Mouse (Mus musculus) left cerebral cortex, adult 2 months (tissue): ENCODE measurements at regions not wholly inside any gene's neighbourhood (a gene's known extent, or its start where the extent isn't known, plus 50 kb on each side); places are given as distances from the start of the nearest gene placed in this dataset.
A peak's percentile ranks its signal among the peaks of the same experiment; 100 is the strongest.

Experiments
- DNase-seq, 2 experiments: peaks; one replicate each; pipeline ENCODE4 v3.0.0; 2021 to 2022; ENCODE audit warnings: low spot score in 2 of 2, mixed read lengths in 1 of 2; ENCODE audit errors: extremely low spot score in 1 of 2
- H3K27ac ChIP-seq: fragments of 200-600 bp; 2 replicates; pipeline ENCODE4 v1.8.1; 2022
- H3K4me3 ChIP-seq: fragments of 200-600 bp; 2 replicates; pipeline ENCODE4 v1.8.1; 2022
- CTCF ChIP-seq: fragments of 200-600 bp; IDR thresholded peaks from 2 replicates; pipeline ENCODE4 v1.8.1; 2022; ENCODE audit warnings: antibody characterized with exemption, mild to moderate bottlenecking, moderate library complexity
- intact Hi-C: fragments of 180-260 bp; cut with DNase I; formaldehyde crosslinking; loops from one replicate; pipeline ENCODE4 v1.15.1; 2025

GRCm38 (mm10) chr1:57512516-57512915 lies 105.6 kb upstream of the Tyw5 start:
- Histone ChIP-seq H3K4me3 (no peak overlapping the region), H3K27ac (no peak overlapping the region)
- DNase-seq = no peak
- intact Hi-C loops = no loop called here
- TF ChIP-seq CTCF = no peak

GRCm38 (mm10) chr1:57525965-57526364 lies 119.1 kb upstream of the Tyw5 start:
- intact Hi-C loops = no loop called here
- no peak for TF ChIP-seq CTCF
- no peak for DNase-seq
- H3K4me3 ChIP-seq = no peak overlapping the region
- H3K27ac ChIP-seq = no peak overlapping the region

- no peak for DNase-seq
- H3K4me3 ChIP-seq = no peak overlapping the region
- intact Hi-C loops = no loop called here
- no peak overlapping the region for H3K27ac ChIP-seq
- TF ChIP-seq CTCF = no peak
Measured at GRCm38 (mm10) chr1:57528703-57529102, 121.8 kb upstream of the Tyw5 start.

- intact Hi-C loops = no loop called here
- TF ChIP-seq CTCF = no peak
Measured at GRCm38 (mm10) chr1:57529320-57529719, 122.4 kb upstream of the Tyw5 start.

GRCm38 (mm10) chr1:57537369-57537768 lies 130.5 kb upstream of the Tyw5 start:
- Histone ChIP-seq H3K4me3 (no peak overlapping the region), H3K27ac (peak overlapping the region; percentile 69)
- TF ChIP-seq CTCF = no peak
- DNase-seq = peak in 1 of 2 experiments; percentile 37
- intact Hi-C loops = loop anchor here (5.0 to 10.0 kb wide), 2 partner anchors 70 to 237 kb away; partner anchors contain the start of gene Spats2l

More at GRCm38 (mm10) chr1:57529320-57529719, 122.4 kb upstream of the Tyw5 start:
- DNase-seq = no peak
- Histone ChIP-seq H3K4me3 (no peak overlapping the region), H3K27ac (no peak overlapping the region)

- no peak for DNase-seq
- no peak overlapping the region for H3K27ac ChIP-seq
- no peak overlapping the region for H3K4me3 ChIP-seq
- no peak for TF ChIP-seq CTCF
- intact Hi-C loops = no loop called here
Measured at GRCm38 (mm10) chr1:57544684-57545083, 137.8 kb upstream of the Tyw5 start.

- intact Hi-C loops = no loop called here
- TF ChIP-seq CTCF = no peak
- DNase-seq = no peak
- no peak overlapping the region for H3K4me3 ChIP-seq
- no peak overlapping the region for H3K27ac ChIP-seq
Measured at GRCm38 (mm10) chr1:57545792-57546685, 139.1 kb upstream of the Tyw5 start.

- DNase-seq = no peak
- intact Hi-C loops = no loop called here
- H3K27ac ChIP-seq = no peak overlapping the region
- no peak overlapping the region for H3K4me3 ChIP-seq
- no peak for TF ChIP-seq CTCF
Measured at GRCm38 (mm10) chr1:57561517-57561916, 154.6 kb upstream of the Tyw5 start.

- TF ChIP-seq CTCF = no peak
- no peak for DNase-seq
- no peak overlapping the region for H3K27ac ChIP-seq
- intact Hi-C loops = no loop called here
- no peak overlapping the region for H3K4me3 ChIP-seq
Measured at GRCm38 (mm10) chr1:57564676-57565075, 157.8 kb upstream of the Tyw5 start.

- Histone ChIP-seq H3K4me3 (no peak overlapping the region), H3K27ac (no peak overlapping the region)
- no peak for TF ChIP-seq CTCF
- no peak for DNase-seq
- intact Hi-C loops = no loop called here
Measured at GRCm38 (mm10) chr1:57572097-57572496, 165.2 kb upstream of the Tyw5 start.

GRCm38 (mm10) chr1:57573829-57574228 lies 166.9 kb upstream of the Tyw5 start:
- H3K27ac ChIP-seq = no peak overlapping the region
- no peak for TF ChIP-seq CTCF
- intact Hi-C loops = no loop called here
- H3K4me3 ChIP-seq = no peak overlapping the region
- no peak for DNase-seq

GRCm38 (mm10) chr1:57574530-57574929 lies 167.6 kb upstream of the Tyw5 start:
- TF ChIP-seq CTCF = no peak
- no peak overlapping the region for H3K4me3 ChIP-seq
- intact Hi-C loops = no loop called here
- DNase-seq = no peak
- no peak overlapping the region for H3K27ac ChIP-seq
